Mouse (Mus musculus): ENCODE measurements around the gene Col4a6. TPM values are rescaled to one million over a fixed set of nuclear protein-coding genes. Genes with fewer than 3 reads are reported as not detected.

Col4a6 gene
- polyA plus RNA-seq, 1 experiment, result 2.2 TPM

DNA sequence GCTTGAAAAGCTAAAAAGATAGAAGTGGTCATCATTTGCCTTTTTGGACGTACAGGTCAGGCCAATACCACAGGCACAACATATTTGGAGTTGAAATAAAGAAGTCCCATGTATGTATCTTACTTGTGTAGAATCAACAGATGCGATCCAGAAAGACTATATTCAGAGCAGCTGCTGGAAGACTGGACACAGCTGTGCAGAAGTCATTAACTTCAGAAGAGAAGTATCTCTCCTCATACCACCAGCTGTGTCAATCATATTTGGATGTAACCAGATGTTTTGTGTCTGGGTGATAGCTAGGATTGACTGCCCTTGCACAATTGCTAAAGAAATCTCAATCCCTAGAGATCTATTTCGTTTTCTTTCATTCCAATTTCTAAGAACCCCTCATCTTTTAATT lies 77.6 kb downstream of the Col4a6 start:
- H3K27ac ChIP-seq (ENCODE audit: insufficient read depth, low read length), result no peak overlapping the region
- TF ChIP-seq CTCF (IDR thresholded peaks at IDR 0.05; ENCODE audit: borderline replicate concordance, insufficient read depth, low read length), result no peak
- no peak for TF ChIP-seq POLR2A (IDR thresholded peaks at IDR 0.05; ENCODE audit: low read depth, low read length)
- H3K4me3 ChIP-seq (ENCODE audit: insufficient read depth, low read length), result no peak overlapping the region
- H3K4me1 ChIP-seq (ENCODE audit: control insufficient read depth, insufficient read depth, low read length), result no peaks in the 10 kb centered on the region

- Histone ChIP-seq H3K4me3 (ENCODE audit: insufficient read depth, low read length) (no peak overlapping the region), H3K27ac (ENCODE audit: insufficient read depth, low read length) (no peak overlapping the region), H3K4me1 (ENCODE audit: control insufficient read depth, insufficient read depth, low read length) (no peaks in the 10 kb centered on the region)
- TF ChIP-seq CTCF (IDR thresholded peaks at IDR 0.05; ENCODE audit: borderline replicate concordance, insufficient read depth, low read length) (no peak), POLR2A (IDR thresholded peaks at IDR 0.05; ENCODE audit: low read depth, low read length) (no peak)
These were observed 88.3 kb downstream of the Col4a6 start for GRCm38 (mm10) chrX:141385399-141386105.

DNA sequence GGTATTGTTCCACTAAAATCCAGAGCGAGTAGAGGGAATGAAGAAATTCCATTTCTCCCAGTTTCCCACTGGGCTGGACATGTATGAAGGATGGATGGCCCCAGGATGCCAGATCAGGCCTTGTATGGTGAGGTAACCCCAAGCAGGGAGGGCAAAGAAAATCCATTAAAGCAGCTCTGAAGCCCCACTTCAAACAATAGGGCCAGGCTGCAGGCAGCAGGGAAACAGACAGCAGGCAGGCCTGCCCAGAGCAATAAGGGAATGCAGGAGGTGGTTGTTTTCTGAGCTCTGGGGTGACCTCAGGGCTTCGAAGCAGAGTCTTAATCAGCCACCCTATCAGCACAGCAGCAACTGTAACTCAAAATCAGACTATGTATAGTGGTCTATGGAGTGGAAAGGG lies 89.2 kb downstream of the Col4a6 start:
- no peak for TF ChIP-seq CTCF (IDR thresholded peaks at IDR 0.05; ENCODE audit: borderline replicate concordance, insufficient read depth, low read length)
- no peak for TF ChIP-seq POLR2A (IDR thresholded peaks at IDR 0.05; ENCODE audit: low read depth, low read length)
- H3K27ac ChIP-seq (ENCODE audit: insufficient read depth, low read length), result no peak overlapping the region
- H3K4me1 ChIP-seq (ENCODE audit: control insufficient read depth, insufficient read depth, low read length), result no peaks in the 10 kb centered on the region
- no peak overlapping the region for H3K4me3 ChIP-seq (ENCODE audit: insufficient read depth, low read length)

GRCm38 (mm10) chrX:141370276-141370675 lies 103.6 kb downstream of the Col4a6 start:
- no peak overlapping the region for H3K4me3 ChIP-seq (ENCODE audit: insufficient read depth, low read length)
- H3K27ac ChIP-seq (ENCODE audit: insufficient read depth, low read length), result no peak overlapping the region
- no peak for TF ChIP-seq POLR2A (IDR thresholded peaks at IDR 0.05; ENCODE audit: low read depth, low read length)
- no peak for TF ChIP-seq CTCF (IDR thresholded peaks at IDR 0.05; ENCODE audit: borderline replicate concordance, insufficient read depth, low read length)
- no peaks in the 10 kb centered on the region for H3K4me1 ChIP-seq (ENCODE audit: control insufficient read depth, insufficient read depth, low read length)

GRCm38 (mm10) chrX:141363331-141363730 lies 110.5 kb downstream of the Col4a6 start:
- Histone ChIP-seq H3K27ac (ENCODE audit: insufficient read depth, low read length) (0 out of 2 replicates have a peak overlapping the region, but pooled peaks have one; percentile 45), H3K4me3 (ENCODE audit: insufficient read depth, low read length) (no peak overlapping the region), H3K4me1 (ENCODE audit: control insufficient read depth, insufficient read depth, low read length) (no peaks in the 10 kb centered on the region)
- TF ChIP-seq POLR2A (IDR thresholded peaks at IDR 0.05; ENCODE audit: low read depth, low read length) (no peak), CTCF (IDR thresholded peaks at IDR 0.05; ENCODE audit: borderline replicate concordance, insufficient read depth, low read length) (no peak)

GRCm38 (mm10) chrX:141341417-141341816 lies 132.5 kb downstream of the Col4a6 start:
- Histone ChIP-seq H3K4me1 (ENCODE audit: control insufficient read depth, insufficient read depth, low read length) (no peaks in the 10 kb centered on the region), H3K4me3 (ENCODE audit: insufficient read depth, low read length) (no peak overlapping the region), H3K27ac (ENCODE audit: insufficient read depth, low read length) (no peak overlapping the region)
- TF ChIP-seq CTCF (IDR thresholded peaks at IDR 0.05; ENCODE audit: borderline replicate concordance, insufficient read depth, low read length), result no peak
- no peak for TF ChIP-seq POLR2A (IDR thresholded peaks at IDR 0.05; ENCODE audit: low read depth, low read length)

DNA sequence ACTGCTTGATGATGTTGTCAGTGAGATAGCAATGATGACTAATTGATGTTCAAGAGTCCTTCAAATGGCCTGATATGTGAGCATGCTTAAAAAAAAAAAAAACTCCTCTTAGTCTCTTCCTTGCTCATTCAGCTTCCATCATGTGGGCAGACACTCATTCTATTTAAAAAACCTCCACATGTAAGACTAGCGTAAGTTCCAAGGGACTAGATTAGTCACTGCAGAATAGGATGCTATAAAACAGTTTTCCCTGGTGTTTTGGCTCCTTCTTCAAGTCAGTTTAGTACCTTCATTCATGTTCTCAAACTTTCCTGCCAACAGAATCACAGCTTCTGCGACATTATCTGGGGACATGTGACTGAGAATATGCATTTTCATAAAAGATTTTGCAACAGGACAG lies 145.8 kb downstream of the Col4a6 start:
- Histone ChIP-seq H3K27ac (ENCODE audit: insufficient read depth, low read length) (no peak overlapping the region), H3K4me3 (ENCODE audit: insufficient read depth, low read length) (no peak overlapping the region), H3K4me1 (ENCODE audit: control insufficient read depth, insufficient read depth, low read length) (no peaks in the 10 kb centered on the region)
- TF ChIP-seq POLR2A (IDR thresholded peaks at IDR 0.05; ENCODE audit: low read depth, low read length), result no peak

DNA sequence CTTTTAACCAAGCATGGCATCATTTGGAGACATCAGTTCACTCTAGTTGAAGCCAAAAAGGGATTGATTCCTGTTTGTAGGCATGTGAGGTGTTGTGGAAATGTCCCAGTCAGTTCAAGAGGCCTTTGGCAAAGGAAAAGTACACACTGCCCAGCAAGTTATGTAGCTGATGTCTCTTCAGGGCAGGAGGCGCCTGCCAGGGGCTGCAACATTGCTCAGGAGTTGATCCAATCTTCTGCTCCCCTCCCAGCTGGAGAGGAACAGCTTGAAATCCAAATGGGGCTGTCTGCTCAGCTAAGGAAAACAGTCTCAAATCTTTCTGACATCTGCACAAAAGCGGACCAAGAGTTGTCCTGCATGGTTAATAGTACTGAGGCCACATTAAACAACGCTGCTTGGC lies 149.7 kb downstream of the Col4a6 start:
- no peak overlapping the region for H3K27ac ChIP-seq (ENCODE audit: insufficient read depth, low read length)
- H3K4me1 ChIP-seq (ENCODE audit: control insufficient read depth, insufficient read depth, low read length), result no peaks in the 10 kb centered on the region
- no peak overlapping the region for H3K4me3 ChIP-seq (ENCODE audit: insufficient read depth, low read length)
- TF ChIP-seq POLR2A (IDR thresholded peaks at IDR 0.05; ENCODE audit: low read depth, low read length), result no peak
- TF ChIP-seq CTCF (IDR thresholded peaks at IDR 0.05; ENCODE audit: borderline replicate concordance, insufficient read depth, low read length), result no peak

- Histone ChIP-seq H3K27ac (ENCODE audit: insufficient read depth, low read length) (no peak overlapping the region), H3K4me1 (ENCODE audit: control insufficient read depth, insufficient read depth, low read length) (no peaks in the 10 kb centered on the region), H3K4me3 (ENCODE audit: insufficient read depth, low read length) (no peak overlapping the region)
- no peak for TF ChIP-seq POLR2A (IDR thresholded peaks at IDR 0.05; ENCODE audit: low read depth, low read length)
- TF ChIP-seq CTCF (IDR thresholded peaks at IDR 0.05; ENCODE audit: borderline replicate concordance, insufficient read depth, low read length), result no peak
These were observed 157.7 kb downstream of the Col4a6 start for GRCm38 (mm10) chrX:141316217-141316616.

GRCm38 (mm10) chrX:141315795-141316194 lies 158.1 kb downstream of the Col4a6 start:
- no peak for TF ChIP-seq CTCF (IDR thresholded peaks at IDR 0.05; ENCODE audit: borderline replicate concordance, insufficient read depth, low read length)
- TF ChIP-seq POLR2A (IDR thresholded peaks at IDR 0.05; ENCODE audit: low read depth, low read length), result no peak
- Histone ChIP-seq H3K27ac (ENCODE audit: insufficient read depth, low read length) (no peak overlapping the region), H3K4me3 (ENCODE audit: insufficient read depth, low read length) (no peak overlapping the region), H3K4me1 (ENCODE audit: control insufficient read depth, insufficient read depth, low read length) (no peaks in the 10 kb centered on the region)

Data from embryonic fibroblast, embryonic 13.5 days (primary cell).